Mouse (Mus musculus) layer of hippocampus, adult 9-11 months (tissue): ENCODE data around the gene C9orf72.

ENCODE experiments used
- DNase-seq: peaks from one replicate; pipeline ENCODE4 v3.0.0; 2022

The C9orf72 gene

DNA sequence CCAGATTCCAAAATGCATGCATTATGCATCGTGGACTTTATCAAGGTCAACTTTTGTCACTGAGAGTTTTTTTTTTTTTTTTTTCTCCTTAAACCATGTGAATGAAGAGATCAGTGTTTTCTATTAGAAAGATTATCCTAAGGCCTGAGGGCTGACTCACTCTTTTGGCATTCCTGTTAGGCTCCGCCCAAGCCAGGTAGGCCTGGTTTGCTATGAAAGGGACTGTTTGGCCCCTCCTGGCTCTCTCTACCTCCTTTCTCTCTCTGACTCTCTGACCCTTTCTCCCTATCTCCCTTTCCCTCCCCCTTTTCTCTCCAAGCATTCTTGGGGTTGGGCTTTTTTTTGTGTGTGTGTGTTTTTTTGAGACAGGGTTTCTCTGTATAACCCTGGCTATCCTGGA, 50.4 kb downstream of the C9orf72 start:
- DNase-seq: no peak

GRCm38 (mm10) chr4:35173551-35173950, 52.4 kb downstream of the C9orf72 start:
- DNase-seq: no peak

GRCm38 (mm10) chr4:35172471-35172870, 53.5 kb downstream of the C9orf72 start:
- DNase-seq: no peak

- DNase-seq: no peak
These were observed 56.3 kb downstream of the C9orf72 start for GRCm38 (mm10) chr4:35169571-35170125.

DNA sequence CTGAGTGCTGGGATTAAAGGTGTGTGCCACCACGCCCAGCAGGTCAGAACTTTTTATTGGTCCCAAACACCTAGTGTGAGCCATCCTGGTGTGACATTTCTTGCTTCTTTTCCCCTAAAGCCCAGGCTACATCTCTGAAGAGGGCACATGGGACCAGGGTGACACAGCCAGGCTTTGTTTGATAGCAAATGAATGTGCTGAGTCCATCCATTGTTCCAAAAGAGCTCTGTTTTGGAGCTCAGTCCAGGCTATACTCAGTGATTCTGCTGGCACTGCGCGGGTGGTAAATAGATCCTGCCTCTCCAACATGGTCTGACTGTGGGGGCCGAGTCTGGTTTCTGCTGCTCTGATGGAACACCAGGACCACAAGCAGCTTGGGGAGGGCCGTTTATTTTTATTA, 58.1 kb downstream of the C9orf72 start:
- peak; percentile 54 for DNase-seq

DNA sequence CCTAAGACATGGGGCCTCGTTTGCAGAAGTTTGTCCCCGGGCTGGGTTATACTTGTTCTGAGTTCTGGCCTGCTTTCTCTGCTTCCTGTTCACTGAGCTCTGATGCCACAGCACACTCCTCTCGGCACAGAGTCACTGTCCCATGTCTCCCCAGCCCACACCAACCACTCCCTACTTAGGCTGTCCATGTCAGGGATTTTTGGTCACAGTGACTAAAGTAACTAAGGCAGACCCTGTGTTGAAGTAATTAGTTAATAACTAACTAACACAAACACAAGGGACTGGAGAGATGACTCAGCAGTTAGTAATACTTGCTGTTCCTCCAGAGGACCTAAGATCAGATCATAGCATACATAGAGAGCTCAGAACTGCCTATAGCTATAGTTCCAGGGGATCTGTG, 60.0 kb downstream of the C9orf72 start:
- no peak for DNase-seq

- no peak for DNase-seq
These were observed 60.7 kb downstream of the C9orf72 start for GRCm38 (mm10) chr4:35165275-35165674.

DNA sequence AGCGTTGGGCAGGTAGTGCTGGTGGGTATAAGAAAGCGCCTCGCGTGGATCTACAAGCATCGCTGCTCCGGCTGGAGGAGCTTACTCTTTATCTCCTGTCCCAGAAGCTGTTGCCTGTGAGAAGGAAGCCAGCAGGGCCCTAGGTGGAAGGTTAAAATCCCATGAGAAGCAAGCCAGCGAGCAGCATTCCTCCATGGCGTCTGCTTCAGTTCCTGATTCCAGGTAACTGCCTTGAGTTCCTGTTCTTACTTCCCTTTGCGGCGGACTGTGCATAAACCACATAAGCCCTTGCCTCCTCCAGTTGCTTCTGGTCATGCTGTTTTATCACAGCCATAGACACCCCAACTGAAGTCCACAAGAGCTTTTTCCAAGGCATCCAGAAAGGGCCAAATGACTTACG, 68.2 kb downstream of the C9orf72 start:
- DNase-seq: no peak

- DNase-seq: peak; percentile 71
These were observed 69.0 kb downstream of the C9orf72 start, which contains the start of gene Mob3b for GRCm38 (mm10) chr4:35156751-35157611. TSS of gene Mob3b (minus strand) at chr4:35157484.

DNA sequence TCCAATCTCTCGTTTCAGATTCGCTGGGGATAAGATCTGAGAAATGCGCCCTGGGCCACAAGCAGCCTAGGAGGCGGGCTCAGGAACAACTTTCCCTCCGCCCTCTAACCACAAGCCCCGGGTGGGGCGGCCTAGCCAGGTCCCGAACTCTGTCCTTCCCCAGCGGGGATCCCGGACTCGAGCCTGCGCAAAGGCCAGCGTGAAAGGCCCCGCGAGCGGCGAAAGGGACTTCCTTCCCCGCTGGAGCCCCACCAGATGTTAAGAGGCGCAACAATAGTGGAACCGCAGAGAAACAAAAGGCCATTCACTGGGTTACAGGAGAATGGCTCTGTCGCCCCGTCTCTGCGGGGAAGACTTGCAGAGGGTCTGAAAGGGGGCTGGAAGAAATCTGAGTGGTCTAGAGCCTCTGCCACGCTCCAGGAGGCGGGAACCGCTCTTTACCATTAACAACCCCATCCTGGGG, 69.8 kb downstream of the C9orf72 start:
- peak; percentile 37 for DNase-seq

DNA sequence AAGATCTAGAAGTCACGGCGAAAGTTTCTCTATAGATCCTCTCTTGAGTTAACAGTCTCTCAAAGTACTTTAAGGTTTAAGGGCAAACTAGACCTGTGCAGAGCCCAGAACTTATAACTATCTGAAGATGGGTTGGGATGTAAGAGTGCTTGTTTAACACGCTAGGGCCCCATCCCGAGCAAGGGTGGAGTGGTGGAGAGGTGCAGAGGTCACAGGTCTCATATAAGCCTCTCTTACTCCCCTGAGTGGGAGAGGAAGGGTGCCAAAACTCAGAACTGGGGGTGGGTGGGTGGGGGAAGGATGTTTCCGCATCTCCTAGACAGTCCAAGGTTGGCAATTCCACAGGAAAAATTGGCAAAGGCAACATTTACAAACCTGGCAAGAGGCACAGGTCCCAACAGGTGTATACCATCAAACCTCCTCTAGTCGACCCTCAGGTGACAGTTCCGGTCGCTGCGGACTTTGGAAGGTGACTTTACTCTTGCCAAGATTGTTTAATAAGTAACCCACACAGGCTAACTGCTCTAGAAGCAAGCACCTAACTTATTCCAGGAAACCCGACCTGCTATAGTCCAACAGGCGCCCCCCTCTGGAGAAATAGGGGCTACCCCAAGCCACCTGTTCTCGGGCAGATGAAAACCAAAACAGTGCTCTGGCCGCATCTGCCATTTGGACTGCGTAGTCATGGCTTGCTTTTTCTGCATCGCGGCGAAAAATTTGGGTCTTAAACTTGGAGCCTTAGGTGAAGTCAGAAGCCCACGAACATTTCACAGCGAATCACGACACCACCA, 70.6 kb downstream of the C9orf72 start:
- DNase-seq: no peak

GRCm38 (mm10) chr4:35154051-35154450, 71.9 kb downstream of the C9orf72 start:
- DNase-seq: no peak

DNA sequence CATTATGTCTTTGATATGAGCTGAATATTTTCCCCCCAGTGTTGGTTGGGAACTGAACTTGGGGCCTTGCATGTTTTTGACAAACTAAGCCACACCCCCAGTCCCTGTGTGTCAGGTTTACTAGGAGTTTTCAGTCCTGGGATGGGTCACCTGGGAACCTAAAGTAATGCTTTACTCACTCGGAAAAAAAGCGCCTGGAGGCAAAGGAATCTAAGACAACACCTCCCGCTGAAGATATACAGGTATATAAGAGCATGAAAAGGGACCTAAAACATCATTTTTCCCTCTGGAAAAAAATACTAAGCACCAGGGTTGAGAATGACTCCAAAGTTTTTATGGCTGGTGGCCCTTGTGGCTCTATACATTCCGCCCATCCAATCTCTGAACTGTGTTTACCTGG, 74.2 kb downstream of the C9orf72 start, which contains the start of gene Ifnk:
Ifnk (plus strand) TSS at position 301 of the 400 bp plus-strand sequence.
- no peak for DNase-seq

DNA sequence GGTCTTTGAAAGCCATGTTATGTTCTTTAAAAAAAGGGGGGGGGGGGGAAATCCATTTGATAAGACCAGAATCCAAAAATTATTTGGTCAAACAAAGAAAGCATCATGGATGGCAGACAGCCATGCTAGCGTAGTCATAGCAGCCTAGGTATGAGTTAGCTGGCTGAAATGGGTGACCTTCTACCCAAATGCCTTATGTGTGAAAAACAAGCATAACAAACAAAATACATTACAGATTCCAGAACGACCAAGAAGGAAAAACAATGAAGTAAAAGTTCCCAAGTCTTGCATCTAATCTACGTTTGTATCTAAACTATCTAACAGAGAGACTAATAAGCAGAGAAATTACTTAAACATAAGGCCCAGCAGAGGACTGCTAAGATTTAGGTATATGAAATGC, 75.3 kb downstream of the C9orf72 start:
- no peak for DNase-seq

GRCm38 (mm10) chr4:35148326-35148725, 77.6 kb downstream of the C9orf72 start:
- no peak for DNase-seq

DNA sequence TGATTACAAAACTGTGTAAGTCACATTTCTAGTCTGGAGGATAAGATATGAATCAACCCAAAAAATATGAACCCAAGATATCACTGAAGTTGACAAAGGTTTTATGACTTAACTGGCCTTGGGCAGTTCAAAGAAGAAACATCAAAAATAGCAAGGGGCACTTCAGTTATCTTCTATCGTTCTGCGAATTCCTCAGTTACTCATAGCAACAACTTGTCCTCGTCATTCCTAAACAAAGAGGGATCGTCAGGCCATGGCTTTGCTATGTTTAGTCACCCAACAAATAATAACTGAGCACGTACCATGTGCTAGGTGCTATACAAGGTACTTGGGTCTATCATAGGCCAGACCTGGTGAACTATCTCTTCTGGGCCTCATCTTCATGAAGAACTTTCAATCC, 79.4 kb downstream of the C9orf72 start:
- no peak for DNase-seq

DNA sequence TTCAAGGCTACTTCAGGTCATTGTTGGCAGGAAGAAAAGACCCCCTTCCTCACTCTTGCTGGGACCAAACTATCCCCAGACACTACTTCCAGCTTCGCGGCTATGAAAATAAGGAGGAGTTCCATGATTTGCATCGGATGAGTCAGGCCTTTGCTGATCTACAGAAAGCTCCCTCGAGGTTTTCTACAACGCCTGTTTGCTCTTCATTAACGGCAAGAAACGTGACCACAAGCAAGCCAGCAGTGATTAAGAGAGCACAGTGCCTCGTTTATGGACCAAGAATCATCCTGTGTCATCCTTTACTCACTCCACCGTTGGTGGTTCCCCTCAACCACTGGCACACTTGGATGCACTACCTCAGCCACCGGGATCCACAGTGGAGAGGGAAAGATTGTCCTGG, 80.2 kb downstream of the C9orf72 start:
- no peak for DNase-seq

DNA sequence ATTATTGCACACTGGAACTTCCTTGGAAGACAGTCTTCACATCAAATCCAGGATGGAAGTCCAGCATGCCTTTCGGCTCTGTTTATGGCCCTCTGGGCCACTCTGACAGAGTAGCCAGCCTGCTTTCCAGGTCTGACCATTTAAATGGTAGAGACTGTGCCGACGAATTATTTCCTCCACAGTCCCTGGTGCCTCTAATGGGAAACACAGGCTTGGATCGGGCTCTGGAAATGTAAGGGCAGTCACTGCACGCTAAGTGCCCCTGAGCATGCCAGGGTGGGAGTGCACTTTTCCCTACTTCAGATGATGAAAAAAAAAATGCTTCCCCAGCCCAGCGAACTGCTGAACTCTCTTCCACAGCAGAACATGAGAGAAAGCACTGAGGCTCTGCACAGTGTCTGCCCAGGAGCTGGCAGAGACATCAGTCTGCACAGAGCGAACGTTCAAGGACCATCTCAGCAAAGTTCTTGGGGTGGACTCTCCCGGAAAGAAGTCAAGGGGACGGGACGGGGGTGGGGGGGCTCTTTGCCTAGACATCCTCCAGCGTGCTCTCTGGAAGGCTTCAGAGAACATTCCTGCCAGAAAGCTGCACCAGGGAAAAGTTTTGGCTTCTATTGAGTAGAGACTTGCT, 82.4 kb downstream of the C9orf72 start:
- no peak for DNase-seq
